Mouse (Mus musculus): ENCODE results near the gene Dach1. TPM values are rescaled to one million over a fixed set of nuclear protein-coding genes. Genes with fewer than 3 reads are reported as not detected.

Gene Dach1
- total RNA-seq, 4 experiments from 2014 or later, result 6.6 to 11.3 (median 7.9) TPM

GRCm38 (mm10) chr14:98037175-98037574 lies 132.4 kb downstream of the Dach1 start:
- no peak for DNase-seq (ENCODE audit: low spot score)

DNA sequence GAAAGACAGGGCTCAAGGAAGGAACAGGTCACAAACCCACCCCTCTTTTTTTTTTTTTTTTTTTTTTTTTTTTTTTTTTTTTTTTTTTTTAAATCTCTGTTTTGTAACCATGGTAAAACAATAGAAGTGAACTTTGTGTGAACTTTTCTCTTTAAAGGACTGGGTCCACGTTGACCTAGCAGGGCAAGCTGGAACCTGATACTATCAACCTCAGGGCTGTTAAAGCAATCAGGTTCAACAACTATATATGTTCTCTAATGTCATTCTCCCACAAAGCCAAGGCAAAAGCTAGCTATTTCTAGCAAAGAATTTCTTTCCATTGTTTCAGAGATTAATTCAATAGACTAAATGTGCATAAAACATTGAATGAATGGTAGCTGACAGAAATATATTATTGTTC lies 134.3 kb downstream of the Dach1 start:
- peak; percentile 17 for DNase-seq (ENCODE audit: low spot score)

DNA sequence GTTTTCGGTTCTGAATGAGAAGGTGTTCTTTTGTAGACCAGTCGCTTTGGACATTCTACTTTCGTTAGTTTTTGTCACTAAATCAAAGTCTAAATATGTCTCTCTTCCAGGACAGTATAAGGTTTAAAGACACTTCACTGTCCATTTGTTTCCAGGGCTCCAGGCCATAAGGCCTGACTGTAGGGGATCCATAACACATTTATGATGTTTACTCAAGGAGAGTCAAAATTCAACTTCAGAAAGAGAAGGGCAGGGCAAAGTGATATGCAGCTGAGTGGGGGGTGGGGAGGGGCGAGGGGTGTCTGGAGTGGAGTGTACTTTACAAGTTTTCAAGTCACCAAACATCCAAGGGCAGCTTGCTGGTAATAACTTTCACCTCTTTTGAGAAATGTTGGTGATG lies 146.0 kb downstream of the Dach1 start:
- DNase-seq (ENCODE audit: low spot score), result no peak

DNA sequence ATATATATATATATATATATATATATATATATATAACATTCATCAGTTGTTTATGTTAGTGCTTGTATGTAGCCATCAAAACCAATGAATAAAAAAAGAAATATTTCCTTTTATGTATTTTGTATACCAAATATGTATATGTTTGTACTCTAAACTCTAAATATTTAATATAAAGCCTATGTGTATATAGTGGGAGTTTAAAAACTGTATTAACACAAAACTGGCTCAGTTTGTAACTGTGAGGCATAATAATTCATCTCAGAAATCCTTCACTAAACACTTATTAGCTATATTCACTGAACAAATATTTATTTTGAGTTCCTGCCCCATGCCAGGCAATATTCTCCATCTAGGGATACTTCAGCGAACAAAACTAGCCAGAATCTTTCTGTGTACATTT lies 155.5 kb downstream of the Dach1 start:
- DNase-seq (ENCODE audit: low spot score), result no peak

DNA sequence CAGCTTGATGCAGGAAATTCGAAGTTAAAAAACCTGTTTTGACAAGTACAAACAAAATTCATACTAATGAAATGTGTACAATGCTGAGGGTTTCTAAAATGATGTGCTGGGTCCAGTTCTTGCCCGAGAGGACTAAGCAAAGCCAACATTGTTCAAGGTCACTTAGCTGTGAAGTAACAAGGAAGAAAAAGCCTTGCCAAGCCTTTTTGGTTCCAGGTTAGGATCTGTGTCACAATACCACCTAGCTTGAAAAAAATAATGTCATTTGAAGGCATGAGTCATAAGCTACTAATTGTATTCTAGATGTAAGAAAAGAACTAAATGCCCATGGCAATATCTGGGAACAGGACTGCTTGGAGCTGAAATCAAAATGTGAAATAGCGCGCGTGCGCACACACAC lies 161.1 kb downstream of the Dach1 start:
- DNase-seq (ENCODE audit: low spot score), result no peak

DNA sequence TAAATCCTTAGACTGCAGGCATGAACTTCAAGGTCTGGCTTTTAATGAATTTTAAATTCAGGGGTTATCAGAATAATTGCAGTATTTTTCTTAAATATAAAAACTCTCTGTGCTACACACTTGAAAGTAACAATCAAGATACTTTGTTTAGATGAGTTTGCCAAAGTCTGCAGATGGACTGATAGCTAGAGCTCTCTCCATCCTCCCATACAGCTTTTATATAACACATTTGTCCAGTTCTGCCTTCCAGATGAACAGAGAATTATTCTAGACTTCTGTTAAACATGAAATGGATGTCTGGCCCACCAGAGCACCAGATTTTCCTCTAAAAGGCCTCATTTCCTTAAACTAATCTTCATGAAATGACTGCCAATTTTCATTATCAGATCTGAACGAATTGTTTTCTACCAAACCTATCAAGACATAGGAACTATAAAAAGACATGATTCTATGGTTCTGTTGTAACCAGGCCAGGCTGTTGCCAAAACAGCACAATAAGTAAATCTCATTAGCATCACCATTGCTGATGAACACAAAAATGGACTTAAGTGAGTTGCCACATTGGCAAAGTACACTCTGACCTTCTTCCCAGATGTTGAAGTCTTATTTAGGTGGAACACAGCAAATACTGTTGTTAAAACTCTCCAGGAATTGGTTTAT lies 167.4 kb downstream of the Dach1 start:
- peak; percentile 61 for DNase-seq (ENCODE audit: low spot score)

DNA sequence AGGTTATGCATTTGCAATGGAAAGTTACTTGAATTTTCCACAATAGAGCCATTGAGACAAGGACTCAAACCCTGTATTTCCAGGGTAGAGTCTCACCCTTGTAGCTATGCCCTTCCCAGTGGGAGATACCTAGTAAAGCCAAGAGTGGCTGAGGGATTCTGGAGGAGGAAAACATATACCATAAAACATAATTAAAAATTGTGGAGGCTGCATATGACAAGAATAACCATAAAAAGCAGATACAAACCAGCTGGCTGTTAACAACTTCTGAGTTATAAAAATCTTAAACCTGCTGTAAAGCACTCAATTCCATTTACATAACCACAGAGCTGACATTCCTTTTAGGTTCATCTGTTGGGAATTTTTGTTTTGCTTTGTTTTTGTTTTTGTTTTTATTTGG lies 171.0 kb downstream of the Dach1 start:
- no peak for DNase-seq (ENCODE audit: low spot score)

DNA sequence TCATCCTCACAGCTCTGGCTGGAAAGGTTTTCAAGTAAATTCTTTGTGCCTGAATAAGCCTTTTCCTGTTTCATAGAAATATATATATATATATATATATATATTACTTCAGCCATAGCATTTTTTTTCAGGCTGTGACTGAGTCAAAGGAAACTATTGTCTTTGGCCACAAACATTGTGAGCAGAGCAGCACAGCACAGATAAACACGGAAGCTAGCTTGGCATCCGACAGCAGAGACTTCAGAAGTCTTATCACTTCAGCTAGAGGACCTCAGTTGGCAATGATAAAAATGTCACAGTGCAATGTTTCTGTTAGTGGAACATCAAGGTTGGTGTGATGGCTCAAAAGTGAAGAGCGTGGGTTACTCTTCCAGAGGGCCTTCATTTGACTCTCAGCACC lies 186.3 kb downstream of the Dach1 start:
- DNase-seq (ENCODE audit: low spot score), result no peak

DNA sequence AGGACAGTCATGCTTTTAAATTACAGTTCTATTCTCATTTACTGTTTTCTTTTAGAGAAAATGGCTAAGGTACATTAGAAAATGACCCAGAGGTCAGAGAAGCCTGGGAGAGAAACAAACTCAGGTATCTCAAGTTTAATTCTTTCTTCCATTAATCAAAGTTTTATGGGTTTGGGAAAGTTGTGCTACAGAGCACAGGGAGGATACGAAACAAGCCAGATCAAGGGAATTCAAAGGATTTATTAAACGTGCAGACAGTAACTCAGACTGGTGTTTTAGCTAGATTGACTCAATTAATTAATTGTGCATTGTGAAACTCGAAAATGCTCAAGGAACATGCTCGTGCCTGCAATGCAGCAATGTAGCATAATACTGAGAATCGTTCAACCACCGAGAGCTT lies 186.9 kb downstream of the Dach1 start:
- DNase-seq (ENCODE audit: low spot score), result no peak

DNA sequence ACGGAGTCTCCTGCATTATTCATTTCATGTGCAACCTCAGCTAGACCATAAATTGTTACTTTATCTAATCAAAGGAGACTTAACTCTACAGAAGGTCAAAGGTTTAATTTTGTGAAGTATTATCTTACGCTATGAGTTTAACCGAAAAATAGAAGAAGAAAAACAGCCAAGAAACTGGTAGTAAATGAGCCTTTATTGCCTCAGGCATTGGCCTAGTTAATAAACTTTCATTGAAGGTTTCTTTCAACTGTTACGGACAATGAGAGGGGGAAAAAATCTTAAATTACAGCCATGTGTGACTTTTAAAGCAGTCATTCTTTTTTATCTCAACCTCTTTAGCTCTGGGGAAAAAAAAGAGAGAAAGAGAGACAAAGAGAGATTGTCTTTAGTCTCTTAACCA lies 188.7 kb downstream of the Dach1 start:
- no peak for DNase-seq (ENCODE audit: low spot score)

- no peak for DNase-seq (ENCODE audit: low spot score)
These were observed 193.5 kb downstream of the Dach1 start for GRCm38 (mm10) chr14:97976091-97976490.

GRCm38 (mm10) chr14:97975447-97975846 lies 194.1 kb downstream of the Dach1 start:
- DNase-seq (ENCODE audit: low spot score), result no peak

- DNase-seq (ENCODE audit: low spot score), result no peak
These were observed 205.0 kb downstream of the Dach1 start for GRCm38 (mm10) chr14:97964543-97965069.

GRCm38 (mm10) chr14:97963624-97964023 lies 205.9 kb downstream of the Dach1 start:
- no peak for DNase-seq (ENCODE audit: low spot score)

- no peak for DNase-seq (ENCODE audit: low spot score)
These were observed 213.2 kb downstream of the Dach1 start for GRCm38 (mm10) chr14:97956356-97956755.

DNA sequence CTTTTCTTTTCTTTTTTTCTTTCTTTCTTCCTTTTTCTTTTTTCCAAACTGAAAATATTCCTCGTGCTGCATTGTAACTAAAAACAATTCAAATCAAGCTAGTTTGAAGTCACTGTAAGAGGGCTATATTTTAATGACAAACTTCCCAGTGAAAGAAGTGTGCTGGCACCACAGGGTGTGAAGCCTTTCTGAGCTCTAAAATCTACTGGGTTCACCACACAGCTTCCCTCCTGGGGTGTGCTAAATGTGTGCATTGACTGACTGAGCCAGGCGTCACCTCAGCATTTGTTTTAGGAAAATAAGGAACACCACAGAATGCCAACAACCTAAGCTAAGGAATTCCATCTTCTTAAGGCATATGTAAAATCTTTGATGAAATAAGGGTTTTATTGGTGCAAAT lies 224.1 kb downstream of the Dach1 start:
- DNase-seq (ENCODE audit: low spot score), result no peak

DNA sequence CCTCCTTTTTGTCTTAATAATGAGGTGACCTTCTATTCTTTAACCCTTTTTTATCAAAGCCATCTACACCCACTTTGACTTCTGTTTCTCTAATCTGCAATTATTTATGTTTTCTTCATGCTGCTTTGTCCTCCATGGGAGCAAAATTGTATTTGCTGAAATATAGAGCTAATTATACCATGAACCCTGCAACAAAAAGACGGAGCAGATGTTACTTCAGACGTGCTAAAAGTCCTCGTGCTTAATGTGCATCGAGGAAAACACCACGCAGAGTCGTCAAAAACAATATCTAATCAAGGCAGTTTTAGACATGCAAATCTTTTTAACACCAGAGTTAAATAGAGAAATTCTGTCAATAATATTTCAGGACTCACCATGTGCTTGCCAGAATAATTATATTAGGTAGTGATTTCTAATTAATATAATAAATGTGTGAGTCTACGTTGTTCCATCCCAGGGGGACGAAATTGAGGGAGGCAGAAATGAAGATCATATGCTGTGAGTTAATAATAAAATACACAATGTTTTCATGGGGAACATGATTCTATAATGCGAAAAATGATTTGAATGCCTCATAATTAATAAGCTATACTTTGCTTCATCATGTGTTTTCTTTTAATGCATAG lies 224.8 kb downstream of the Dach1 start:
- no peak for DNase-seq (ENCODE audit: low spot score)

GRCm38 (mm10) chr14:97942361-97942760 lies 227.2 kb downstream of the Dach1 start:
- no peak for DNase-seq (ENCODE audit: low spot score)

GRCm38 (mm10) chr14:97896622-97897021 lies 272.9 kb downstream of the Dach1 start:
- no peak for DNase-seq (ENCODE audit: low spot score)

GRCm38 (mm10) chr14:97881976-97882375 lies 287.6 kb downstream of the Dach1 start:
- no peak for DNase-seq (ENCODE audit: low spot score)

GRCm38 (mm10) chr14:97871001-97871400 lies 298.6 kb downstream of the Dach1 start:
- DNase-seq (ENCODE audit: low spot score), result no peak

GRCm38 (mm10) chr14:97858384-97858783 lies 311.2 kb downstream of the Dach1 start:
- no peak for DNase-seq (ENCODE audit: low spot score)

DNA sequence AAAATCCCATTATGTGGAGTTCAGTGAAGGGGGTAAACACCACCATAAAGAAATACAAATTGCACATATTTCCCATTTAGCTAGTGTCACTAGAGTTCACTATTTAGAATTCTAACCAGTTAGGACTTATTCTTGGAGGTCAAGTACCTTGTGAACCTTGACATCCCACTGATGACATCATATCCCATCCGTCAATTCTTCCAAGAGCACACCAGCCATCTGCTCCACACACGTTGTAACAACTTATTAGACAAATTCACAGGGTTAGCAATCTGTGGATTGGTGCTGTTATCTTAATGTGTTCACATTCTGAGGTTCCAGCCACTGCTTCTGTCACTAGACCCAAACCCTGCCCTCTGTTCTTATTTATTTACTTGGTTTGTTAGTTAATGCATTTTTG lies 312.3 kb downstream of the Dach1 start:
- DNase-seq (ENCODE audit: low spot score), result no peak
